Comparison of ENCODE assay signal across 8 mouse cellular contexts in genomic region chr12:83951711-83952575, GRCm38 (mm10). TPM values are rescaled to one million over a fixed set of nuclear protein-coding genes. Genes with fewer than 3 reads are reported as not detected.
DNase-seq lines count a peak whose midpoint lies in the region; ATAC-seq lines count a peak whose summit lies in the region.

No protein-coding gene starts in this region.

- no peak overlapping the region for H3K27ac ChIP-seq in kidney, embryonic 14.5 days (ENCODE audit: low read depth, low read length)
- H3K27ac ChIP-seq in embryonic facial prominence, embryonic 12.5 days, result no peak overlapping the region
- peak overlapping the region; percentile 90; the same call in 1 of the 2 replicates for H3K27ac ChIP-seq in intestine, embryonic 16.5 days (ENCODE audit: low read length)

- peak overlapping the region; percentile 87 for H3K4me3 ChIP-seq in kidney, embryonic 14.5 days (ENCODE audit: low read length)
- peak overlapping the region; percentile 83 for H3K4me3 ChIP-seq in embryonic facial prominence, embryonic 12.5 days
- peak overlapping the region; percentile 96 for H3K4me3 ChIP-seq in intestine, embryonic 16.5 days (ENCODE audit: low read length)

- H3K4me2 ChIP-seq in kidney, embryonic 14.5 days (replicated peaks; ENCODE audit: low read depth, low read length), result peak overlapping the region; percentile 76
- H3K4me2 ChIP-seq in embryonic facial prominence, embryonic 12.5 days (replicated peaks), result peak overlapping the region; percentile 90
- H3K4me2 ChIP-seq in intestine, embryonic 16.5 days (ENCODE audit: low read depth, low read length), result peak overlapping the region; percentile 97

- 54% methylated on average over 32 of the region's 32 CpGs for WGBS in kidney, embryonic 14.5 days
- WGBS in embryonic facial prominence, embryonic 12.5 days, result 62% methylated on average over 32 of the region's 32 CpGs
- WGBS in intestine, embryonic 16.5 days, result 53% methylated on average over 32 of the region's 32 CpGs

- no peak for DNase-seq in kidney, adult 18-20 months
- peak; percentile 24 for DNase-seq in neural tube, embryonic 10.5 days (ENCODE audit: extremely low spot score, low spot score)
- no peak for DNase-seq in cerebellum, adult 8-10 months
- no peak for DNase-seq in adrenal gland, adult (ENCODE audit: inconsistent age in 2 of 2, low spot score in 1 of 2)

- peaks cover 19% of the 10 kb centered on the region; the same call in 1 of the 2 replicates for H3K36me3 ChIP-seq in kidney, embryonic 14.5 days (ENCODE audit: control insufficient read depth, insufficient read depth, low read length)
- H3K36me3 ChIP-seq in embryonic facial prominence, embryonic 12.5 days, result peaks cover 12% of the 10 kb centered on the region
- H3K36me3 ChIP-seq in intestine, embryonic 16.5 days (ENCODE audit: control insufficient read depth, insufficient read depth, low read length), result peaks cover 4% of the 10 kb centered on the region; the same call in 1 of the 2 replicates

- H3K9ac ChIP-seq in kidney, embryonic 14.5 days (ENCODE audit: low read depth, low read length), result peak overlapping the region; percentile 85
- H3K9ac ChIP-seq in embryonic facial prominence, embryonic 12.5 days, result peak overlapping the region; percentile 74
- H3K9ac ChIP-seq in intestine, embryonic 16.5 days (ENCODE audit: low read depth, low read length), result peak overlapping the region; percentile 91

- no peaks in the 10 kb centered on the region for H3K27me3 ChIP-seq in kidney, embryonic 14.5 days (ENCODE audit: control insufficient read depth, insufficient read depth, low read length)
- H3K27me3 ChIP-seq in embryonic facial prominence, embryonic 12.5 days, result no peaks in the 10 kb centered on the region
- H3K27me3 ChIP-seq in intestine, embryonic 16.5 days (replicated peaks; ENCODE audit: control insufficient read depth, insufficient read depth, low read length), result no peaks in the 10 kb centered on the region

- no peak for ATAC-seq in kidney, embryonic 14.5 days (ENCODE audit: low FRiP score, low TSS enrichment)
- no peak for ATAC-seq in embryonic facial prominence, embryonic 12.5 days (ENCODE audit: insufficient number of reproducible peaks, insufficient read depth, low FRiP score, low TSS enrichment)
- peak; percentile 38; the same call in 1 of the 2 replicates for ATAC-seq in intestine, embryonic 16.5 days
- no peak for ATAC-seq in activated CD4-positive, CD25-positive, alpha-beta regulatory T cell, adult 4 months

- H3K9me3 ChIP-seq in kidney, embryonic 14.5 days (ENCODE audit: control insufficient read depth, low read length), result no peaks in the 10 kb centered on the region
- H3K9me3 ChIP-seq in embryonic facial prominence, embryonic 12.5 days, result no peaks in the 10 kb centered on the region
- H3K9me3 ChIP-seq in intestine, embryonic 16.5 days (ENCODE audit: control insufficient read depth, low read length), result no peaks in the 10 kb centered on the region

- H3K4me1 ChIP-seq in kidney, embryonic 14.5 days (ENCODE audit: control insufficient read depth, insufficient read depth, low read length), result peaks cover 15% of the 10 kb centered on the region
- H3K4me1 ChIP-seq in embryonic facial prominence, embryonic 12.5 days, result peaks cover 18% of the 10 kb centered on the region
- peaks cover 25% of the 10 kb centered on the region for H3K4me1 ChIP-seq in intestine, embryonic 16.5 days (ENCODE audit: control insufficient read depth, insufficient read depth, low read length)

RNA-seq across cellular contexts. Expression of gene Riox1, which starts 1.5 kb away (rescaled TPM):
- polyA plus RNA-seq in kidney, embryonic 14.5 days (2014; fragmentation: Nextera tagmentation; extraction: Ambion mirVana), result 14.1 and 16.2 TPM in 2 replicates
- 19.6 and 22.6 TPM in 2 replicates for polyA plus RNA-seq in embryonic facial prominence, embryonic 12.5 days (2016; fragmentation: Nextera tagmentation; extraction: Ambion mirVana)
- polyA plus RNA-seq in intestine, embryonic 16.5 days (2015; fragmentation: Nextera tagmentation; extraction: Ambion mirVana), result 10.2 and 11.7 TPM in 2 replicates
- polyA plus RNA-seq in activated CD4-positive, CD25-positive, alpha-beta regulatory T cell, adult 4 months (2017; shearing (Covaris generic)), result 1 to 10 TPM; 1.2 to 2.0 TPM

RNA-seq across cellular contexts. Expression of gene Numb, which starts 30.2 kb away (rescaled TPM):
- 26.4 and 34.1 TPM in 2 replicates for polyA plus RNA-seq in kidney, embryonic 14.5 days (2014; fragmentation: Nextera tagmentation; extraction: Ambion mirVana)
- 38.7 and 40.2 TPM in 2 replicates for polyA plus RNA-seq in embryonic facial prominence, embryonic 12.5 days (2016; fragmentation: Nextera tagmentation; extraction: Ambion mirVana)
- 35.7 and 36.1 TPM in 2 replicates for polyA plus RNA-seq in intestine, embryonic 16.5 days (2015; fragmentation: Nextera tagmentation; extraction: Ambion mirVana)
- polyA plus RNA-seq in activated CD4-positive, CD25-positive, alpha-beta regulatory T cell, adult 4 months (2017; shearing (Covaris generic)), result 10 to 100 TPM; 27.8 to 34.9 TPM

RNA-seq across cellular contexts. Expression of gene Heatr4, which starts 32.7 kb away (rescaled TPM):
- not detected in 2 replicates for polyA plus RNA-seq in kidney, embryonic 14.5 days (2014; fragmentation: Nextera tagmentation; extraction: Ambion mirVana)
- not detected in 2 replicates for polyA plus RNA-seq in embryonic facial prominence, embryonic 12.5 days (2016; fragmentation: Nextera tagmentation; extraction: Ambion mirVana)
- not detected in 2 replicates for polyA plus RNA-seq in intestine, embryonic 16.5 days (2015; fragmentation: Nextera tagmentation; extraction: Ambion mirVana)
- not detected for polyA plus RNA-seq in activated CD4-positive, CD25-positive, alpha-beta regulatory T cell, adult 4 months (2017; shearing (Covaris generic))

RNA-seq across cellular contexts. Expression of gene Acot2, which starts 35.7 kb away (rescaled TPM):
- 32.7 and 37.5 TPM in 2 replicates for polyA plus RNA-seq in kidney, embryonic 14.5 days (2014; fragmentation: Nextera tagmentation; extraction: Ambion mirVana)
- 19.3 and 20.8 TPM in 2 replicates for polyA plus RNA-seq in embryonic facial prominence, embryonic 12.5 days (2016; fragmentation: Nextera tagmentation; extraction: Ambion mirVana)
- 35.3 and 39.5 TPM in 2 replicates for polyA plus RNA-seq in intestine, embryonic 16.5 days (2015; fragmentation: Nextera tagmentation; extraction: Ambion mirVana)
- polyA plus RNA-seq in activated CD4-positive, CD25-positive, alpha-beta regulatory T cell, adult 4 months (2017; shearing (Covaris generic)), result 10 to 100 TPM; 24.2 to 34.4 TPM

RNA-seq across cellular contexts. Expression of gene Acot1, which starts 57.3 kb away (rescaled TPM):
- 48.9 and 55.2 TPM in 2 replicates for polyA plus RNA-seq in kidney, embryonic 14.5 days (2014; fragmentation: Nextera tagmentation; extraction: Ambion mirVana)
- 37.2 and 39.7 TPM in 2 replicates for polyA plus RNA-seq in embryonic facial prominence, embryonic 12.5 days (2016; fragmentation: Nextera tagmentation; extraction: Ambion mirVana)
- 159 and 188 TPM in 2 replicates for polyA plus RNA-seq in intestine, embryonic 16.5 days (2015; fragmentation: Nextera tagmentation; extraction: Ambion mirVana)
- polyA plus RNA-seq in activated CD4-positive, CD25-positive, alpha-beta regulatory T cell, adult 4 months (2017; shearing (Covaris generic)), result not detected
